Mouse (Mus musculus) forebrain, embryonic 16.5 days (tissue): ENCODE data around the gene Spz1. TPM values are rescaled to one million over a fixed set of nuclear protein-coding genes. Genes with fewer than 3 reads are reported as not detected.

Experiments used
- ATAC-seq: fragments of 200-750 bp; cut with Nextera tagmentation; 2 replicates; pipeline ENCODE4 v1.8.0; 2017; ENCODE audit warnings: mild to moderate bottlenecking, moderate library complexity
- H3K27ac ChIP-seq: fragments of 300-500 bp; sonication (generic); 2 replicates; pipeline ENCODE4 v1.5.1; 2014; ENCODE audit warnings: low read length, control low read depth
- H3K27me3 ChIP-seq: fragments of 300-500 bp; sonication (generic); replicated peaks from 2 replicates; pipeline ENCODE4 v1.6.1; 2014; ENCODE audit warnings: low read length; ENCODE audit not compliant: control insufficient read depth, insufficient read depth
- H3K36me3 ChIP-seq: fragments of 300-500 bp; sonication (generic); 2 replicates; pipeline ENCODE4 v1.6.1; 2014; ENCODE audit not compliant: control insufficient read depth, insufficient read depth
- H3K4me1 ChIP-seq: fragments of 300-500 bp; sonication (generic); replicated peaks from 2 replicates; pipeline ENCODE4 v1.6.1; 2014; ENCODE audit warnings: low read length; ENCODE audit not compliant: control insufficient read depth, insufficient read depth
- H3K4me2 ChIP-seq: fragments of 300-500 bp; sonication (generic); 2 replicates; pipeline ENCODE4 v1.6.1; 2014; ENCODE audit warnings: mild to moderate bottlenecking, low read length, control low read depth
- H3K4me3 ChIP-seq: fragments of 300-500 bp; sonication (generic); replicated peaks from 2 replicates; pipeline ENCODE4 v1.5.1; 2014; ENCODE audit warnings: mild to moderate bottlenecking, low read length, control low read depth
- H3K9ac ChIP-seq: fragments of 300-500 bp; sonication (generic); replicated peaks from 2 replicates; pipeline ENCODE4 v1.6.1; 2014; ENCODE audit warnings: low read depth, low read length, control low read depth
- H3K9me3 ChIP-seq: fragments of 300-500 bp; sonication (generic); 2 replicates; pipeline ENCODE4 v1.6.1; 2016; ENCODE audit warnings: low read length; ENCODE audit not compliant: control insufficient read depth
- WGBS: fragments of 180-500 bp; shearing (Covaris S2); extraction: QIAGEN DNeasy Blood & Tissue Kit; methylation state at CpG from one replicate; pipeline ENCODE4 v1.1.7; 2014; 5-methylcytosine and 5-hydroxymethylcytosine counted together
- polyA plus RNA-seq: library from polyadenylated mRNA; unstranded; fragments of >200 nt; fragmentation: Nextera tagmentation; extraction: Ambion mirVana; gene quantifications from 2 replicates; pipeline ENCODE4 v1.2.1, GENCODE M21; 2015

Gene Spz1
- polyA plus RNA-seq, 1 experiment from 2014 or later: not detected

DNA sequence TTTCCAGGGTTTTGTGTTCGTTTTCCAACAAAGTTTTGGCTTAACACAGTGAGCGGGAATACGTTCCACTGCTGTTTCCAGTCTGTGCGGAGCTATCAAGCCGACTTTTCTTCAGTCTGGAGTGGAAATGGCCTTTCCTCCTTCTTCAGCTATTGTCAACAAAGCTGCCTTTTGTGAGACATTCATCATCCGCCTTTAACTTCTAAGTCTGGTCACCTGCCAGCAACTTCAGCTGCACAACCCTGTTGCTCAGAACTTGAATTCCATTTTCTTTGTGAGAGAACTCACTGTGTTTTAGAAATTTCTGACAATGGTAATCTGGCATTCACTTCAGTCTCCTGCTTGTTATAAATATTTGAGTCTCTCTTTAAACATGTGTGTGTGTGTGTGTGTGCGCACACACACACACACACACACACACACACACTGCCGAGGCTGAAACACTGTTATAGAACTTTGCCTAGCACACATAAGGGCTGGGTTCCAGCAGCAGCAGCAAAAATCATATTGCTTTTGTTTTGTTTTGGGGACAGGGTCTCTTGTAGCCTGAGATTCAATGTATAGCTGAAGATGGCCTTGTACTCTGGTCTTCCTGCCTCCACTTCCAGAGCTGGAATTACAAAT lies 8.2 kb upstream of the Spz1 start:
- Histone ChIP-seq H3K4me2 (no peak overlapping the region), H3K9ac (no peak overlapping the region), H3K27me3 (no peaks in the 10 kb centered on the region), H3K9me3 (no peaks in the 10 kb centered on the region), H3K4me3 (no peak overlapping the region), H3K27ac (no peak overlapping the region), H3K36me3 (no peaks in the 10 kb centered on the region), H3K4me1 (0 out of 2 replicates have a peak, but pooled peaks cover 4% of the 10 kb centered on the region)
- 45% methylated on average over 8 of the region's 8 CpGs for WGBS
- ATAC-seq: no peak

DNA sequence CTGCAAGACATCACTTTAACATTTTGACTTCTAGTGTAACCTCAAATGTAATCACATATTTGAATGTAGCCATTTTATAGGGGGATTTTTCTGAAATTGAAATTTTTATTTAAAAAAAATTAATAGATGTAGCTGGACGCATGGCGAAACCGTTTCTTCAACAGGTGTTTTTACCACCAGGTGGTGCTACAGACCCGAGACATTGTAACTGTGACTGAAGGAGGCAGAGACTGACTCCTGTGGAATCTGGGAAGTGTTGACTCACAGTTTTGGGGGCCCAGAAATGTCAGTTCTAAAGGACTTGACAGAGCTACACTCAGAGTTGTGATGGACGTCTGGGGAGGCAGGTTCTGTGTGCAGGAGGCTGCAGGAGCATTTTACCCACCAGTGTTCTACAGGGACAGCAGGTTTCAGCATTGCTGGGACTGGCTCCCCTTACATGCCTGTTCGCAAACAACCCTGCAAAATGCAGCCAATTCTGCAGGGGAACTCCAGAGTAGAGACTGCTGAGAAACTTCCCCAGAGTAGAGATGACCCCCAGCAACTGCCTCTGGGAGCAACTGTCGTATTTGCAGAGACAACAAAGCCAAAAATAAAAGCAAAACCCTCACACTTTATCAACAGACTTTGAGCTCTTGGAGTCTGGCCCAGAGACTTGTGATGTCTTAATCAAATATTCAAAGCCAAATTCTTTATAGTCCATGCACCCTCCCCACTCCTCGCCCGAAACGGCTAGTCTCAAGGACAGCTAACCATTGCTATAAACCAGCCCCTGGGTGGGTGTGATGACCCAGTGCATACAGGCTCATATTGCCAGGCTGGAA lies 4.5 kb upstream of the Spz1 start:
- Histone ChIP-seq H3K27ac (no peak overlapping the region), H3K27me3 (no peaks in the 10 kb centered on the region), H3K4me2 (no peak overlapping the region), H3K4me1 (0 out of 2 replicates have a peak, but pooled peaks cover 4% of the 10 kb centered on the region), H3K9ac (no peak overlapping the region), H3K36me3 (no peaks in the 10 kb centered on the region), H3K4me3 (no peak overlapping the region), H3K9me3 (no peaks in the 10 kb centered on the region)
- WGBS: 29% methylated on average over 10 of the region's 10 CpGs
- peak; percentile 69 for ATAC-seq

DNA sequence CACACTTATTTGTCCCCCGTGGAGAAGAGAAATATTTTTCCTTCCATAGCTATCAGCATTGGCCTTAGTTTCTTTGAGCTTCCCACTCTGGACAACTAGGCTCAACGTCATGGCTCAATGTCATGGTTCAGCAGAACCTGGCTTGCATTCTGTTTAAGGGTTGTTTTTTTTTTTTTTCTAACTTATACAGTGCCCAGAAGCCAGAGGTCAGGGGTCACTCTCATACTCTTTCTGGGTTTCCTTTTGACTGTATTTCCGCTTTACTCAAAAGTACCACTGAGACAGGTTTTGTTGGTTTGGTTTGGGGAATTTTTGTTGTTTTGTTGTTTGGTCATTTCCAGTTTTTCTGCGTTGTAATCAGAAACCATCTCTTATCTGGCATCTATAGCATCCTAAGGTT lies 2.2 kb upstream of the Spz1 start:
- Histone ChIP-seq H3K4me1 (0 out of 2 replicates have a peak, but pooled peaks cover 4% of the 10 kb centered on the region), H3K27me3 (no peaks in the 10 kb centered on the region), H3K27ac (no peak overlapping the region), H3K4me3 (no peak overlapping the region), H3K9ac (no peak overlapping the region), H3K4me2 (no peak overlapping the region), H3K9me3 (no peaks in the 10 kb centered on the region), H3K36me3 (no peaks in the 10 kb centered on the region)
- WGBS: 81% methylated on average over 4 of the region's 4 CpGs
- ATAC-seq: no peak

DNA sequence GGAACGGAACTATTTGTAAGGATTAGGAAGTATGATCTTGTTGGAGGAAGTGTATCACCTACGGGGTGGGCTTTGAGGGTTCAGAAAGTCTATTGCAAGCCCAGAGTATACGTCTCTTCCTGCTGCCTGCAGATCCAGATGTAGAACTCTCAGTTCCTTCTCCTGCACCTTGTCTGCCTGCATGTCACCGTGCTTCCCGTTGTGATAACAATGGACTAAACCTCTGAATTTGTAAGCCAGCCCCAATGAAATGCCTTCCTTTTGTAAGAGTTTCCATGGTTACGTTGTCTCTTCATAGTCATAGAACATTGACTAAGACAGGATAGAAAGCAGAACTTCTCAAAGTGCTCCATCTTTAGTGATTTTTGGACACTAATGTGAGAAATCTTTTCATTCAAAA lies 716 bp upstream of the Spz1 start:
- no peak overlapping the region for H3K4me3 ChIP-seq
- no peak overlapping the region for H3K9ac ChIP-seq
- no peak overlapping the region for H3K4me2 ChIP-seq
- H3K36me3 ChIP-seq: no peaks in the 10 kb centered on the region
- H3K4me1 ChIP-seq: 0 out of 2 replicates have a peak, but pooled peaks cover 4% of the 10 kb centered on the region
- no peaks in the 10 kb centered on the region for H3K27me3 ChIP-seq
- ATAC-seq: no peak
- H3K9me3 ChIP-seq: no peaks in the 10 kb centered on the region
- H3K27ac ChIP-seq: no peak overlapping the region
- 55% methylated on average over 6 of the region's 6 CpGs for whole genome bisulfite sequencing

DNA sequence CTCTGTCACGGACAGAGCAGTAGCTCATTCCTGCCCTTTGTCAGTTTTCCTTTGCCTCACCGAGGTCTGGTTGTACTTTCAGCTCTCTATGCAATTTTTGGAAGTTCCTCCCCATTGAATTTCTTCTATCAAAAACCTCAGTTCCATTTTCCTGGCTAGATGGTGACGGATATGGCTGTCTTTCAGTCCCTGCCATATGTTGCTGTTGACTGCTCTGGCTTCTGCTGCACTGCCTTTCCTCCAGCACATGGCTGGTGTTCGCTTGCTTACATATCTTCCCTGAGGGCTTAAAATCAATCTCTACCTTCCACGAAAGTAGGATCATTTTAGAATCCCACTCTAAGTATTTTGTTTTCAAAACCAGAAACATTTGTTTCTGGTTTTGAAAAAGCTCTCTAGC lies 16.5 kb downstream of the Spz1 start:
- H3K9ac ChIP-seq: no peak overlapping the region
- WGBS: 60% methylated on average over 5 of the region's 5 CpGs
- peak; percentile 78; the same call in 1 of the 2 replicates for ATAC-seq
- H3K4me2 ChIP-seq: no peak overlapping the region
- H3K27ac ChIP-seq: peak overlapping the region; percentile 3; the same call in 1 of the 2 replicates
- H3K36me3 ChIP-seq: no peaks in the 10 kb centered on the region
- no peaks in the 10 kb centered on the region for H3K27me3 ChIP-seq
- H3K4me1 ChIP-seq: peaks cover 2% of the 10 kb centered on the region; the same call in 1 of the 2 replicates
- H3K4me3 ChIP-seq: no peak overlapping the region
- H3K9me3 ChIP-seq: no peaks in the 10 kb centered on the region

DNA sequence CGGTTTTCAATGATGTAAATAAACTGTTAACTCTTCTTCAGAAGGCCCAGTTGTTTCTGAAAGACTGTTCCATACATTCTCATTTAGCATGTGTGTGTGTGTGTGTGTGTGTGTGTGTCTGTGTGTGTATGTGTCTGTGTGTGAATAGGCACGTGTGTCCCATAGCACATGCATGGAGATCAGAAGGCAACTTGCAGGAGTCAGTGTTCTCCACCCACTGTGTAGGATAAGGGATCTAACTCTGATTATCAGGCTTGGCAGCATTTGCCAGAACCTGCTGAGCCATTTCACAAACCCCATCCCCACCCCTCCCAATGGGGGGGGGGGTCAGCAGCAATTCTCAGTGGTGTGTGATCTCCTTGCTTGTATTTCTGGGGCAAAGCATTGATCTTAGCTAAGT lies 18.7 kb downstream of the Spz1 start:
- Histone ChIP-seq H3K4me1 (no peaks in the 10 kb centered on the region; the same call in 1 of the 2 replicates), H3K36me3 (no peaks in the 10 kb centered on the region), H3K9ac (no peak overlapping the region), H3K4me2 (no peak overlapping the region), H3K9me3 (no peaks in the 10 kb centered on the region), H3K27ac (no peak overlapping the region), H3K27me3 (no peaks in the 10 kb centered on the region), H3K4me3 (no peak overlapping the region)
- no peak for ATAC-seq
- WGBS: 58% methylated on average over 2 of the region's 2 CpGs

DNA sequence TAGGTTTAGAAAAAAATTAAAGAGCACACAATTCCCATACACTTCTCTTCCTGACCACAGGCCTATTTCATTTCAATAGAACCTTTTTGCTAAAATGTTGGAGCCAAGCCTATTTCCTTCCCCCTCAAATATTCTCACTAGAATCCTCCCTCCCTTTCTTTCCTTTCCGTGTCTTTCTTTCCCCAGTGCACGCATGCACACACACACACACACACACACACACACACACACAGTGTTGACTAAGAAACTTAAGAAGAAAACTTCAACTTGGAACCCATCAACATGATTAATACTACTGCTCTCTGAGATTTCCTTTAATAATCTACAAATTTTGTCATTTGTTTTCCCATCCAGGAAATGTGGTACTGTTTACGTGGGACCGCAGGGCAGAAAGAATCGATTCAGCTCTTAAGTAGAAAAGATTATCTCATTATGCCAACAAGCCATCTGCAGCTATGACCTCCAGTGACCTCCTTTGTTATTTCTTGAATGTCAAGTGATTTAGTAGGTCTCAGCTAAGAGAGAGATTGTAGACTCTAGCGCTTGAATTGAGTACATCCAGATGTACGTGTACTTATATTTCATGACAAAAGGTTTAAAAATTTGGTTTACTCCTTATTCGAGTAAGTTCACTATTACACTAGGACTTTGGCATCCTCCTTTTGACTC lies 19.4 kb downstream of the Spz1 start:
- Histone ChIP-seq H3K27me3 (no peaks in the 10 kb centered on the region), H3K4me1 (no peaks in the 10 kb centered on the region; the same call in 1 of the 2 replicates), H3K36me3 (no peaks in the 10 kb centered on the region), H3K27ac (no peak overlapping the region), H3K9me3 (peaks cover 3% of the 10 kb centered on the region), H3K4me2 (no peak overlapping the region), H3K4me3 (no peak overlapping the region), H3K9ac (no peak overlapping the region)
- ATAC-seq: no peak
- WGBS: 46% methylated on average over 8 of the region's 8 CpGs

DNA sequence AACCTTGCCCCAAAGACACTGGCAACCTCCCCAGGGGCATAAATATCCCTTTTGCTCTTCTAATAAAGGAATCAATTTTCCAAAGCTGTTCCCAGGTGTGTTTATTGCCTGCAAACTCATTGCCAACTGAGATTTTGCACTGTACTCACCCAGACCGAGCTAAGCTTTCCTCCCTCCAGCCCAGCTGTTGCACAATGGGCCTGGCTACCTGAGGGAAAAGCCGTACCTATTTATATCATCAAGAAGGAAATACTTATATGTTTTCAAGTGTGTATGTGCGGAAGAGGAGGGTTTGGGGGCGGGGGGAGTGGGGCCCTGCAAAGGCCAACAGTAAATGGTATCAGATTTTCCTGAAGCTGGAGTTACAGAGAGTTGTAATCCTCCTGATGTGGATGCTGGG lies 28.9 kb downstream of the Spz1 start:
- Histone ChIP-seq H3K4me1 (no peaks in the 10 kb centered on the region), H3K36me3 (no peaks in the 10 kb centered on the region), H3K9ac (no peak overlapping the region), H3K27me3 (no peaks in the 10 kb centered on the region), H3K9me3 (peaks cover 11% of the 10 kb centered on the region), H3K4me2 (no peak overlapping the region), H3K27ac (no peak overlapping the region), H3K4me3 (no peak overlapping the region)
- no peak for ATAC-seq
- WGBS: 84% methylated on average over 4 of the region's 4 CpGs

DNA sequence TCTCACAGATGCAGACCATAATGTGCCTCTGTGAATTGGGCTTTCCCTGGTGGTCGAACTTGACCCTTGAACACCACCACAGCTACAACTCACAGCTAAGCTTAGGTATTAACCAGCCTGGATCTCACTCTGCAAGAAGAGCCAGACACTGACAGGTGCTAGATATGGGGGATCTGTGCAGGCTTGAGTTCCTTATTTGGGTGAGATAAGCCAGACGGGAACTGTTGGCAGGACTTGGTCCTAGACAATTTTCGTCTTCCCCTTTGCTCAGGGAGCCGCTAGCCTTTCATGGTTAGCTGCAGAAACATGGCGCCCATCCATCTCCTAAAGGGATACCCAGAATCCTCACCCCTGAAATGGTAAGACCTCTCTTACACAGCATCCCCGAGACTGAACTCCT lies 35.0 kb downstream of the Spz1 start:
- H3K4me3 ChIP-seq: no peak overlapping the region
- no peaks in the 10 kb centered on the region for H3K36me3 ChIP-seq
- WGBS: 84% methylated on average over 6 of the region's 6 CpGs
- no peak overlapping the region for H3K27ac ChIP-seq
- no peaks in the 10 kb centered on the region for H3K27me3 ChIP-seq
- ATAC-seq: no peak
- H3K4me2 ChIP-seq: no peak overlapping the region
- no peaks in the 10 kb centered on the region for H3K4me1 ChIP-seq
- no peak overlapping the region for H3K9ac ChIP-seq
- no peaks in the 10 kb centered on the region for H3K9me3 ChIP-seq
